Mouse (Mus musculus) heart, postnatal 36 days (tissue): Measurements from ENCODE around the gene Prm1. TPM values are rescaled to one million over a fixed set of nuclear protein-coding genes. Genes with fewer than 3 reads are reported as not detected.
"Not testable (repeated sequence)": the region's sequence is repeated elsewhere in the genome, so short reads cannot be mapped to it uniquely, and the experiment has no call there.

Source experiments
- DNase-seq, 2 experiments: peaks; one replicate each; pipeline ENCODE4 v3.0.0; 2021 to 2022
- intact Hi-C: fragments of 180-260 bp; cut with DNase I; formaldehyde crosslinking; loops from one replicate; pipeline ENCODE4 v1.15.1; 2025
- total RNA-seq, 2 experiments: library from RNA; stranded (reverse); gene quantifications; 2 replicates each; pipeline ENCODE4 v1.2.3; 2021

Prm1 gene
- total RNA-seq, 2 experiments from 2014 or later: not detected

DNA sequence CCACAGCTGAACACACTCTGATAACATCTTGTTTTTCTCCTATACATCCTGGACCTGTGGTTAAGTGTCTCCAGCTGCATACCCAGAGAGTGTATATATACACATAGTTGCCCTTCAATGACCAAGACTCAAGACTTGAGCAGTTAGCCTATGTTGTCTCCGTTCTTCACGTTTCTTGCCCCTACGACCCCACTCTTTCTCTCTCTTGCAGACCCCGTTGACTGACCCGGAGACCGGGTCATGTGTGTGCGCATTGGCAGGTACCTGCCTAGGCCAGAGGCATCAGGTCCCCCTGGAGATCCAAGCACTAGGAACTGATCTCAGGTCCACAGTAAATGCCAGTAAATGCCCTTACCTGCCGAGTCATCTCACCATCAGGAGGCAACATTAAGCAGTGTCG is 21.6 kb upstream of the Prm1 start:
- intact Hi-C loops: no loop called here
- no peak for DNase-seq

DNA sequence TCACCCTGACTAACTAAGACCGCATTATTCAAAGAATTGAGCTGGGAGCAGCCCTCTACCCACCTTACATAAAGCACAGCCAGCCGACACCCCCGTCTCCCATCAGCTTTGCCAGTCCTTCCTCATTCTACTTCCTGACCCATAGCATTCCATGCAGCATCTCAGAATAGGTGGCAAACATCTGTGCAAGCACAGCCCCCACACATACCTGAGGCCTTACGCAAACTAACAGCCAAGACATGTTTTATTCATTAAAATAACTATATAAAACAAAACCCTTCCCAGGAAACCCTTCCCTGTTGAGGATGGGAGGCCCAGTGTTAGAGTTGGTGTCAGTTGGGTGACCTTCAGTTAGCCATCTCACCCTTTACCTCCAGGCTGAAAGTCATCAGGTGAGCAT is 20.2 kb upstream of the Prm1 start:
- intact Hi-C loops: no loop called here

GRCm38 (mm10) chr16:10824536-10824935 is 18.9 kb upstream of the Prm1 start:
- DNase-seq: no peak
- intact Hi-C loops: no loop called here

More for the DNA sequence above, 20.2 kb upstream of the Prm1 start:
- no peak for DNase-seq

GRCm38 (mm10) chr16:10821387-10821786 is 15.7 kb upstream of the Prm1 start:
- no peak for DNase-seq
- intact Hi-C loops: no loop called here

GRCm38 (mm10) chr16:10819966-10820365 is 14.3 kb upstream of the Prm1 start:
- peak in 1 of 2 experiments; percentile 32 for DNase-seq
- intact Hi-C loops: no loop called here

- DNase-seq: no peak
- intact Hi-C loops: no loop called here
These were observed 13.0 kb upstream of the Prm1 start for GRCm38 (mm10) chr16:10818579-10819135.

DNA sequence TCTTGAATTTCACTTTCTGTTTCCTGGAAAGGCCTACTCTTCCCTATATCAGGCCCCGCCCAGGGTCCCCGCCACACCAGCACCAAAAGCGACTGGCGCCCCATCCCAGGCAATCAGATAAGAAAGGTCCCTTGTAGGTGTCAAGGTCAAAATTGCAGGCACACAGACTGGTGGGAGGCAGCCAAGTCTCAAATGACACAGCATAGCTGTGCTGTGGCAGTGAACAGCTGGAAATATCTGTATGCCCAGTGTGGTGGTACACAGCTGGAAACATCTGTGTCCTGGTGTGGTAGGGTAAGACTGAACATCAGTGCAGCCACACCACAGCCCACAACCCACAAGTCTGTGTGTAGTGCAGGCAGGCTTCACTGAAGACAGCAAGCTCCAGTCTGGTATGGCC is 9.2 kb upstream of the Prm1 start:
- intact Hi-C loops: no loop called here

DNA sequence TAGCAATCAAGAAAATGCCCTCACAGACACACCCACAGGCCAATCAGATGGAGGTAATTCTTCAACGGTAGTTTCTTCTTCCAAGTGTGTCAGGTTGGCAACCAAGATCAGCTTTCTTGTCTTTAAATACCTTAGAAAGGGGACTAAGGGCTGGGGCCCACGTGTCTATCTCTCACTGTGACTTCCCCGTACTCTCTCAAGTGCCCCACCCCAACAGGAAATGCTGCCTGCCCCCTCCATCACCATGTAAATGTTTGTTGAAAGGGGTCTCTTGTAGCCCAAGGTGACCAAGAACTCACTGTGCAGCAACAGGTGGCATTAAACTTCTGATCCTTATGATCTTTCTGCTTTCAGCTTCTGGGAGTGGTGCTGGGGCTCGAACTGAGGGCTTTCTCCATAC is 8.1 kb upstream of the Prm1 start:
- intact Hi-C loops: no loop called here
- no peak for DNase-seq

More for the DNA sequence above, 9.2 kb upstream of the Prm1 start:
- no peak for DNase-seq

DNA sequence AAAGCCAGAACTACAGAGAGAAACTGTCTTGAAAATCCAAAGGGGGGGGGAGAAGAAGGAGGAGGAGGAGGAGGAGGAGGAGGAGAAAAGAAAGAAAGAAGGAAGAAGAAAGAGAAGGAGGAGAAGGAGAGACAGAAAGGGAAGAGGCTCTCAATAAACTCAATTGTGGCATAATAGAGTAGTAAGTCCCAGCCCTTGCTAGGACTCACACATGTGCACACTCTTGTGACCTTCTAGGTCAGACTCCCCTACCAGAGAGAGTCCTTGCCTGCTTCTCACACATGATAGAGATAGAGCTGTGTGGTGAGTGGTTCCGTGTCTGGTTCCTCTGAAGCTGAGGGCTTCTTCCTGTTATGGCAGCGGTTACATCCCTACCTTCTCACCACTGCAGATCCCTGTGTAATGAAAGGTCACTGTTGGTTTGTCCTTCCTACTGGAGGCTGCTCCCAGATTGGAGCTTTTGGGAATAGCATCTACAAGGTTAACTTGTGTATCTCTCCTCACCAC is 7.3 kb upstream of the Prm1 start, which contains the start of gene Gm11172:
Gene Gm11172 (plus strand): TSS at position 51 of the 507 bp plus-strand sequence.
- intact Hi-C loops: no loop called here
- DNase-seq: no peak

DNA sequence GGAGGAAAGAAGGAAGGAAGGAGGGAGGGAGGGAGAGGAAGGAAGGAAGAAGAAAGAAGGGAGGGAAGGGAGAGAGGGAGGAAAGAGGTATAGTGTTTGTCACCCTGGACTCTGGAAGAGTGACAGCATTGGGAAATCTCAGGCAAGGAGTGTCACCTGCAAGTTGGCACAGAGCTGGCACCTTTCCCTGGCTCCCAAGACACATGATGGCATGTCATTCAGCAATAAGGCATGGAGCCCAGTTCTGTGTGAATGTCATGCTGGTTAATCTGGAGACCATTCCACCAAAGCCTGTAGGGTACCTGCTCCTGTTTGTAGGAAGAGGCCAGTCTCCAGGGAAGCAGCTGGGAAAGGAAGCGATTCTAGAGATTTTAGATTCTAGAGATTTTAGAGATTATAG is 4.7 kb upstream of the Prm1 start:
- intact Hi-C loops: no loop called here

GRCm38 (mm10) chr16:10802420-10802819 is 3.2 kb downstream of the Prm1 start:
- intact Hi-C loops, DNase-seq: not testable (repeated sequence)

More for the DNA sequence above, 4.7 kb upstream of the Prm1 start:
- DNase-seq: no peak

DNA sequence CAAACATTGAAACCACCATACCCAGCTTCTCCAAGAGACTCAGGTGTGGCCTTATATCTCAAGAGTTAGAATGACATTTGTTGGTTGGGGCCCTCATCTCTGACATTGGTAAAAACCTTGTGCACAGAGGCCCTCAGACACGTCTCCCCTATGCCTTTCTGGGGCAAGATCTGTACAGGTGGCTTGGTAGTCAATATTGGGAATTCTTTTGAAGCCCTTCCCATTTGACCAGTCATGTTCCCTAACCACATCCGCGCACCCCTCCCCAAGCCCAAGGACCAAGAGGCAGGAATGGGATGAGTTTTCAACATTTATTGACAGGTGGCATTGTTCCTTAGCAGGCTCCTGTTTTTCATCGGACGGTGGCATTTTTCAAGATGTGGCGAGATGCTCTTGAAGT is 9.6 kb downstream of the Prm1 start, which contains the start of gene Prm2:
Gene Prm2 (minus strand): TSS at position 101 of the 400 bp plus-strand sequence.
- no peak for DNase-seq
- intact Hi-C loops: no loop called here

- DNase-seq: no peak
- intact Hi-C loops: no loop called here
These were observed 14.9 kb downstream of the Prm1 start, which contains the start of gene Prm3 for GRCm38 (mm10) chr16:10790702-10791101. Prm3 (minus strand) TSS chr16:10790914.

- intact Hi-C loops: loop anchor here (5.0 kb wide), 1 partner anchor 343 kb away; the partner anchor contains the start of gene Txndc11
- DNase-seq: no peak
These were observed 16.8 kb downstream of the Prm1 start for GRCm38 (mm10) chr16:10788866-10789265.

GRCm38 (mm10) chr16:10788271-10788670 is 17.4 kb downstream of the Prm1 start, which contains the start of gene Tnp2:
Tnp2 (minus strand) TSS chr16:10788660.
- no peak for DNase-seq
- intact Hi-C loops: loop anchor here (5.0 kb wide), 1 partner anchor 344 kb away; the partner anchor contains the start of gene Txndc11

GRCm38 (mm10) chr16:10787548-10788058 is 18.0 kb downstream of the Prm1 start:
- DNase-seq: no peak
- intact Hi-C loops: loop anchor here (1.0 to 5.0 kb wide), 5 partner anchors 79 to 345 kb away; partner anchors contain the start of gene Txndc11

DNA sequence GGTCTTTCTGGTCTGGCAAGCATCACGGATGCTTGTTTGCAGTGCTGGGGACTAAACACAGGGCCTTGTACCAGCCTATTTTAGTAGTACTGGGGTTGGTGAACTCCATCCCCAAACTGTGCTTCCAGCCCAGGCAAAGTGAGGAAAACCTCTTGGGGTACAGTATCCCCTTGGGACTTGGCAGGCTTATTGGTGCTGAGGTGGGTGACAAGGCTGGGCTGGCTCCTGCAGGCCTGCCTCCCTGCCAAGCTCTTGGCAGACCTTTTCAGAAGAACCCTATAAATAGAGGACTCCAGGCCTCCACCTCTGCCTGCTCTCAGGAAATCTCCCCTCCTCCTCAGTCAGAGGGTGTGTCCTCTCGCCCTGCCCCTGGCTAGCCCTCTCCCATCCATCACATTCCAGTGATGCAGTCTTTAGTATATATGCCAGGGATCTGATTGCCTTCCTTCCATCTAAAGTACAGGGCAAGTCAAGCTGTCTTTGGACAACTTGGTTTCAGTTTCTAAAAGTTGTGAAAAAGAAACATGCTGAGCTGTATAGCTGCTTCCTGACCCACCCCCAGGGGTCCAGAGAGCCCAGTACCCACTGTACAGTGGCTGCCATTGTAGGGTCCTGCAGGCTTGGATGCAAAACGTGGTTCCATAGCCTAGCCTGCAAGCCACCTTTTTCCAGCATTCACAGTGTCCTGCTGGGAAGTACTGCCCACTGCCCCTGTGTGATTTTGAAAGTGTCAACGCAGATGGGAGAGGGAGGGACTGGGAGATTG is 18.7 kb downstream of the Prm1 start:
- DNase-seq: no peak
- intact Hi-C loops: loop anchor here (1.0 to 5.0 kb wide), 5 partner anchors 80 to 345 kb away; partner anchors contain the start of gene Txndc11

DNA sequence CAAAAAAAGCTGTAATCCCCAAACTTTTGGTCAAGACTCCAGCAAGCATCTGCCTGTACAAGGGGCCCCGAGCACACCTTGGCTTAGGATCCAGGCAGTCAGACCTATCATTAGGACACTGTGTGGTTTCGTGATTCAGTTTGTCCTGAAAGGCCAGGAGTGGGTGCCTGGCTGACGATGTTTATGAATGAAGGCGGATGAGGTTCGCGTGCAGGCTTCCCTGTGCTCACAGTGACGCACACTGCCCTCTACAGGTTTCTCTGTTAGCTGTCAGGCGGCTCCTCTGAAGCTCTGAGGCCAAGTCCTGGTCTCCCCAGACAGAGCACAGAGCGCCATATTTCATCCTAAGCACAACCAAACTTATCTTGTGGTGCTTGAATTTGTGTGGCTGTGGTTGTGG is 19.4 kb downstream of the Prm1 start:
- intact Hi-C loops: loop anchor here (2.0 to 5.0 kb wide), 4 partner anchors 81 to 346 kb away; partner anchors contain the start of gene Txndc11
- DNase-seq: peak; percentile 75 to 78

DNA sequence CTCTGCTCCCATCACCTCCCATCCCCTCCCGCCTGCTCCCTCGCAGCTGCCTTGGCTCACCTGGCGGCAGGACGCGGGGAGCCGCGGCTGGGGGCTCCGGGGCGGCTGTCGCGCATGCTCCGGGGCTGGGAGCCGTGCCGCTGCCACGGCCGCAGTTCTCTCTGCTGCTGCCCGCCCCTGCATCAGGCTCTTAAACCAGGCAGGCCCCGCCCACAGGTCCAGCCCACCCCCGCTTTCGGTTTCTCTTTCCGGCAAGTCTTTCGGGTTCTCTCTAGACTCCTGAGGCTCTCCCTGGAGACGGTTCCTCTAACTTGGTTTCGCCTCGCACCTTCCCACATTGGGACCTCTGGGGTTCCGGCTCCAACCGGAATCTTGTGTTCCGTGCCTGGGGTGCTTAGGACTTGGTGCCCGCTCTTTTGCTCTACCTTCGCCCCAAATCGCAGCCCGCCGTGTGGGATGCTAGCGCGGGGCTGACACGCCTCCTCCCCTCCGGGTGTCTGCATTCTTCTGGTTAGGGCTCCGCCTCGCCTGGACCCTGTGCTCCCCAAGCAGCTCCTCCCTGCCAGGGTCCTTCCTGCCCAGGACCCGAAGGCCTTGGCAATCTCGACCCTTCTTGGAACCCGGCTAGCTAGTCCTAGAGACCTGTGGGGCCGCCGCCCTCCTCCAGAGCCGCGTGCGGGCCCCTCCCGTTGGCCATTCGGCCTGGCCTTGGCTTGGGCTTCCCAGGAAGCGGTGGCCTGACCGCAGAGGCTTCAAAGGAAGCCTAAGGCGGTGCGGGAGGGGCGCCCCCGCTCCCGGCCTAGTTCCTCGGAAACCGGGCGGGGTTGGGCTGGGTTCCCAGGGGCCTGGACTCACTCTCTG is 20.0 kb downstream of the Prm1 start, which contains the start of gene Socs1:
Gene Socs1 (minus strand): TSS at position 166 of the 861 bp plus-strand sequence.
- intact Hi-C loops: loop anchor here (2.0 to 5.0 kb wide), 6 partner anchors 45 to 347 kb away; partner anchors contain the start of gene Txndc11
- DNase-seq: peak; percentile 84 to 89
